Mouse (Mus musculus) limb, embryonic 14.5 days (tissue): Measurements from ENCODE around the gene Srp68. TPM values are rescaled to one million over a fixed set of nuclear protein-coding genes. Genes with fewer than 3 reads are reported as not detected.

Experiments used
- ATAC-seq: fragments of 200-750 bp; cut with Nextera tagmentation; 2 replicates; pipeline ENCODE4 v1.8.0; 2017; ENCODE audit warnings: low read depth, moderate number of reproducible peaks, moderate TSS enrichment; ENCODE audit not compliant: low FRiP score
- DNase-seq: peaks from one replicate; pipeline ENCODE4 v3.0.0-alpha.2; 2015; ENCODE audit warnings: low spot score
- H3K27ac ChIP-seq: fragments of 300-500 bp; sonication (generic); replicated peaks from 2 replicates; pipeline ENCODE4 v1.5.1; 2014; ENCODE audit warnings: low read depth, mild to moderate bottlenecking, low read length, moderate library complexity, mixed read lengths
- H3K27me3 ChIP-seq: fragments of 300-500 bp; sonication (generic); 2 replicates; pipeline ENCODE4 v1.6.1; 2014; ENCODE audit warnings: low read length, mixed read lengths; ENCODE audit not compliant: control insufficient read depth, insufficient read depth
- H3K36me3 ChIP-seq: fragments of 300-500 bp; sonication (generic); 2 replicates; pipeline ENCODE4 v1.6.1; 2014; ENCODE audit warnings: mild to moderate bottlenecking, low read length, moderate library complexity, mixed read lengths; ENCODE audit not compliant: control insufficient read depth, insufficient read depth
- H3K4me1 ChIP-seq: fragments of 300-500 bp; sonication (generic); 2 replicates; pipeline ENCODE4 v1.6.1; 2014; ENCODE audit warnings: antibody characterized with exemption, low read length, mixed read lengths; ENCODE audit not compliant: control insufficient read depth, insufficient read depth
- H3K4me2 ChIP-seq: fragments of 300-500 bp; sonication (generic); replicated peaks from 2 replicates; pipeline ENCODE4 v1.6.1; 2014; ENCODE audit warnings: low read depth, mild to moderate bottlenecking, low read length, moderate library complexity; ENCODE audit not compliant: severe bottlenecking
- H3K4me3 ChIP-seq: fragments of 300-500 bp; sonication (generic); replicated peaks from 2 replicates; pipeline ENCODE4 v1.5.1; 2014; ENCODE audit warnings: low read length
- H3K9ac ChIP-seq: fragments of 300-500 bp; sonication (generic); 2 replicates; pipeline ENCODE4 v1.6.1; 2014; ENCODE audit warnings: mild to moderate bottlenecking, low read depth, low read length, moderate library complexity; ENCODE audit not compliant: severe bottlenecking
- H3K9me3 ChIP-seq: fragments of 300-500 bp; sonication (generic); 2 replicates; pipeline ENCODE4 v1.6.1; 2016; ENCODE audit warnings: low read length; ENCODE audit not compliant: control insufficient read depth
- POLR2A ChIP-seq: fragments of 200-500 bp; IDR thresholded peaks from 2 replicates; pipeline ENCODE4 v1.8.0; 2012; ENCODE audit warnings: inconsistent platforms, mild to moderate bottlenecking, moderate library complexity, borderline replicate concordance; ENCODE audit not compliant: insufficient read depth, insufficient read length; ENCODE audit errors: extremely low read depth
- WGBS: fragments of 180-500 bp; shearing (Covaris S2); extraction: QIAGEN DNeasy Blood & Tissue Kit; methylation state at CpG from one replicate; pipeline ENCODE4 v1.1.7; 2014; 5-methylcytosine and 5-hydroxymethylcytosine counted together
- polyA plus RNA-seq, 2 experiments: library from polyadenylated mRNA; depleted of rRNA in 1 of 2; stranded (reverse) in 1 of 2; unstranded in 1 of 2; fragments of >200 nt; fragmentation: Nextera tagmentation in 1 of 2; extraction: Ambion mirVana in 1 of 2; gene quantifications; 2 replicates each; pipeline versions ENCODE4 v1.2.1 to v1.2.3; 2012 to 2014

The Srp68 gene
- polyA plus RNA-seq, 2 experiments: 94.9 to 111 TPM

- no peak overlapping the region for H3K4me2 ChIP-seq
- 83% methylated on average over 11 of the region's 11 CpGs for WGBS
Measured at GRCm38 (mm10) chr11:116298221-116298620, 24.2 kb upstream of the Srp68 start.

GRCm38 (mm10) chr11:116297017-116297416 lies 23.0 kb upstream of the Srp68 start:
- Histone ChIP-seq H3K27me3 (no peaks in the 10 kb centered on the region), H3K36me3 (peaks cover 88% of the 10 kb centered on the region)
- 77% methylated on average over 3 of the region's 3 CpGs for WGBS

More at GRCm38 (mm10) chr11:116298221-116298620, 24.2 kb upstream of the Srp68 start:
- DNase-seq: no peak
- TF ChIP-seq POLR2A: no peak
- no peak overlapping the region for H3K27ac ChIP-seq
- H3K27me3 ChIP-seq: no peaks in the 10 kb centered on the region
- H3K36me3 ChIP-seq: peaks cover 90% of the 10 kb centered on the region
- no peaks in the 10 kb centered on the region for H3K4me1 ChIP-seq
- H3K9me3 ChIP-seq: no peaks in the 10 kb centered on the region
- no peak for ATAC-seq
- H3K9ac ChIP-seq: no peak overlapping the region
- H3K4me3 ChIP-seq: no peak overlapping the region

GRCm38 (mm10) chr11:116296191-116296734 lies 22.2 kb upstream of the Srp68 start:
- no peak for DNase-seq

More at GRCm38 (mm10) chr11:116297017-116297416, 23.0 kb upstream of the Srp68 start:
- Histone ChIP-seq H3K4me1 (no peaks in the 10 kb centered on the region), H3K9me3 (no peaks in the 10 kb centered on the region), H3K27ac (no peak overlapping the region), H3K4me2 (no peak overlapping the region), H3K9ac (no peak overlapping the region), H3K4me3 (no peak overlapping the region)
- ATAC-seq (no peak), DNase-seq (no peak)
- TF ChIP-seq POLR2A: no peak

GRCm38 (mm10) chr11:116294319-116294718 lies 20.3 kb upstream of the Srp68 start:
- Histone ChIP-seq H3K9ac (no peak overlapping the region), H3K9me3 (no peaks in the 10 kb centered on the region), H3K36me3 (peaks cover 89% of the 10 kb centered on the region), H3K4me2 (no peak overlapping the region), H3K4me1 (no peaks in the 10 kb centered on the region), H3K27ac (no peak overlapping the region), H3K4me3 (no peak overlapping the region), H3K27me3 (no peaks in the 10 kb centered on the region)
- peak; percentile 78 for DNase-seq
- TF ChIP-seq POLR2A: no peak
- WGBS: 30% methylated on average over 5 of the region's 5 CpGs
- ATAC-seq: peak; percentile 45; the same call in 1 of the 2 replicates

More at GRCm38 (mm10) chr11:116296191-116296734, 22.2 kb upstream of the Srp68 start:
- Histone ChIP-seq H3K27me3 (no peaks in the 10 kb centered on the region), H3K36me3 (peaks cover 90% of the 10 kb centered on the region), H3K27ac (no peak overlapping the region), H3K4me2 (no peak overlapping the region), H3K9me3 (no peaks in the 10 kb centered on the region), H3K4me1 (no peaks in the 10 kb centered on the region), H3K9ac (no peak overlapping the region), H3K4me3 (no peak overlapping the region)
- TF ChIP-seq POLR2A: no peak
- ATAC-seq: no peak
- WGBS: 86% methylated on average over 8 of the region's 8 CpGs

- ATAC-seq (no peak), DNase-seq (no peak)
- Histone ChIP-seq H3K27me3 (no peaks in the 10 kb centered on the region), H3K9ac (no peak overlapping the region), H3K9me3 (no peaks in the 10 kb centered on the region), H3K36me3 (peaks cover 89% of the 10 kb centered on the region), H3K4me3 (no peak overlapping the region), H3K4me2 (no peak overlapping the region), H3K4me1 (no peaks in the 10 kb centered on the region), H3K27ac (no peak overlapping the region)
- 85% methylated on average over 12 of the region's 12 CpGs for WGBS
- no peak for TF ChIP-seq POLR2A
Measured at GRCm38 (mm10) chr11:116293538-116294137, 19.6 kb upstream of the Srp68 start.
